ENCODE assay signal across 19 mouse cellular contexts in genomic region chr3:154509394-154509793, GRCm38 (mm10).
A peak's percentile ranks its signal among the peaks of the same experiment; 100 is the strongest.
DNase-seq lines count a peak whose midpoint lies in the region; ATAC-seq and TF ChIP-seq lines count a peak whose summit lies in the region.
"Had no signal": no experiment of that assay in that cellular context is flagged by ENCODE, and none has a peak within 500 bp of the region (broad histone marks: within the 10 kb centered on the region; RNA-seq: fewer than 3 reads in every experiment).

No protein-coding gene starts in this region.

- no peak for ATAC-seq in intestine, embryonic 14.5 days (replicated peaks; ENCODE audit: low FRiP score, low TSS enrichment, low read depth)
- ATAC-seq in intestine, embryonic 16.5 days = no peak
- peak; percentile 60 to 80; a peak in 3 of 4 replicates for ATAC-seq in hematopoietic stem cell, adult 5-6 weeks (replicated peaks in 1 of 2; ENCODE audit: insufficient read depth in 1 of 2, low FRiP score in 2 of 2, low TSS enrichment in 1 of 2, low read depth in 1 of 2, poor library complexity in 2 of 2, severe bottlenecking in 2 of 2)
- ATAC-seq: forebrain, embryonic 15.5 days; hindbrain, postnatal 0 days had no signal

- no peak for TF ChIP-seq CTCF in thymus, adult 2 months (IDR thresholded peaks at IDR 0.05; ENCODE audit: borderline replicate concordance, control insufficient read depth, extremely low read depth, insufficient read depth, low read length, poor library complexity)
- TF ChIP-seq CTCF in layer of hippocampus, adult 2 months (conservative IDR thresholded peaks at IDR 0.05) = no peak

- H3K4me1 ChIP-seq in intestine, embryonic 14.5 days (replicated peaks; ENCODE audit: control insufficient read depth, insufficient read depth, low read length) = no peaks in the 10 kb centered on the region
- H3K4me1 ChIP-seq in intestine, embryonic 16.5 days (ENCODE audit: control insufficient read depth, insufficient read depth, low read length) = no peaks in the 10 kb centered on the region
- 0 out of 2 replicates have a peak, but pooled peaks cover 2% of the 10 kb centered on the region for H3K4me1 ChIP-seq in thymus, adult 2 months (replicated peaks; ENCODE audit: control insufficient read depth, insufficient read depth, low read length)
- H3K4me1 ChIP-seq: embryonic facial prominence, embryonic 15.5 days; forebrain, embryonic 15.5 days; hindbrain, embryonic 13.5 days had no signal

- intact Hi-C loops in gastrocnemius, postnatal 36 days (cut with DNase I) = no loop called here

- H3K27me3 ChIP-seq in intestine, embryonic 14.5 days (replicated peaks; ENCODE audit: control insufficient read depth, insufficient read depth, low read length) = no peaks in the 10 kb centered on the region; the same call in 1 of the 2 replicates
- H3K27me3 ChIP-seq in intestine, embryonic 16.5 days (replicated peaks; ENCODE audit: control insufficient read depth, insufficient read depth, low read length) = no peaks in the 10 kb centered on the region
- no peaks in the 10 kb centered on the region for H3K27me3 ChIP-seq in thymus, adult 2 months (ENCODE audit: control insufficient read depth, insufficient read depth, low read length)
- H3K27me3 ChIP-seq: embryonic facial prominence, embryonic 15.5 days; forebrain, embryonic 15.5 days; heart, embryonic 13.5 days; hindbrain, embryonic 13.5 days had no signal

- no peak overlapping the region for H3K4me2 ChIP-seq in intestine, embryonic 14.5 days (ENCODE audit: low read length)
- H3K4me2 ChIP-seq in intestine, embryonic 16.5 days (ENCODE audit: low read depth, low read length) = no peak overlapping the region
- H3K4me2 ChIP-seq: embryonic facial prominence, embryonic 15.5 days; forebrain, embryonic 15.5 days; heart, embryonic 13.5 days; hindbrain, embryonic 13.5 days had no signal

- no peaks in the 10 kb centered on the region for H3K36me3 ChIP-seq in intestine, embryonic 14.5 days (ENCODE audit: control insufficient read depth, insufficient read depth, low read length)
- H3K36me3 ChIP-seq in intestine, embryonic 16.5 days (ENCODE audit: control insufficient read depth, insufficient read depth, low read length) = no peaks in the 10 kb centered on the region
- no peaks in the 10 kb centered on the region for H3K36me3 ChIP-seq in thymus, adult 2 months (ENCODE audit: control insufficient read depth, insufficient read depth, low read length)
- H3K36me3 ChIP-seq: embryonic facial prominence, embryonic 15.5 days; forebrain, embryonic 15.5 days; heart, embryonic 13.5 days; hindbrain, embryonic 13.5 days had no signal

- TF ChIP-seq POLR2A in thymus, adult 2 months (IDR thresholded peaks at IDR 0.05; ENCODE audit: control insufficient read depth, extremely low read depth, insufficient read depth, low read length, poor library complexity) = no peak

- H3K4me3 ChIP-seq in intestine, embryonic 14.5 days (ENCODE audit: low read depth, low read length) = no peak overlapping the region
- H3K4me3 ChIP-seq in intestine, embryonic 16.5 days (ENCODE audit: low read length) = no peak overlapping the region
- H3K4me3 ChIP-seq in thymus, adult 2 months (ENCODE audit: control insufficient read depth, insufficient read depth, low read length) = no peak overlapping the region
- no peak overlapping the region for H3K4me3 ChIP-seq in layer of hippocampus, adult 2 months
- H3K4me3 ChIP-seq: embryonic facial prominence, embryonic 15.5 days; erythroblast, embryonic 14.5 days; forebrain, embryonic 15.5 days; heart, embryonic 13.5 days; hindbrain, embryonic 13.5 days had no signal

- no peaks in the 10 kb centered on the region for H3K9me3 ChIP-seq in intestine, embryonic 14.5 days (ENCODE audit: control insufficient read depth, low read length)
- no peaks in the 10 kb centered on the region for H3K9me3 ChIP-seq in intestine, embryonic 16.5 days (ENCODE audit: control insufficient read depth, low read length)
- H3K9me3 ChIP-seq: embryonic facial prominence, embryonic 15.5 days; forebrain, embryonic 15.5 days; heart, embryonic 13.5 days; hindbrain, embryonic 13.5 days had no signal

- WGBS in intestine, embryonic 14.5 days = 72% methylated on average over 6 of the region's 6 CpGs
- 68% methylated on average over 6 of the region's 6 CpGs for WGBS in intestine, embryonic 16.5 days
- 14% methylated on average over 6 of the region's 6 CpGs for WGBS in thymus, adult 2 months

- DNase-seq in intestine, embryonic 14.5 days (ENCODE audit: low spot score) = peak; percentile 44
- DNase-seq in thymus, postnatal 14 days = peak; percentile 21
- DNase-seq in thymus, adult 2 months = no peak
- DNase-seq in naive thymus-derived CD4-positive, alpha-beta T cell, adult 2 months (ENCODE audit: low read depth) = peak; percentile 9
- no peak for DNase-seq in gastrocnemius, postnatal 36 days
- DNase-seq in layer of hippocampus, adult 2 months (ENCODE audit: low spot score in 2 of 2) = no peak
- DNase-seq: adrenal gland, postnatal 14 days; cerebellum, adult 2 months; cerebellum, postnatal 10 days; embryo, embryonic 11 days; heart, postnatal 4 days had no signal

- H3K9ac ChIP-seq in intestine, embryonic 14.5 days (ENCODE audit: low read length) = no peak overlapping the region
- H3K9ac ChIP-seq in intestine, embryonic 16.5 days (ENCODE audit: low read depth, low read length) = no peak overlapping the region
- H3K9ac ChIP-seq: embryonic facial prominence, embryonic 15.5 days; forebrain, embryonic 15.5 days; heart, embryonic 13.5 days; hindbrain, embryonic 13.5 days had no signal

- no peak overlapping the region for H3K27ac ChIP-seq in intestine, embryonic 14.5 days (ENCODE audit: low read depth)
- H3K27ac ChIP-seq in intestine, embryonic 16.5 days (ENCODE audit: low read length) = no peak overlapping the region
- H3K27ac ChIP-seq in thymus, adult 2 months (ENCODE audit: control insufficient read depth, insufficient read depth, low read length) = no peak overlapping the region
- no peak overlapping the region for H3K27ac ChIP-seq in layer of hippocampus, adult 2 months
- H3K27ac ChIP-seq: embryonic facial prominence, embryonic 15.5 days; forebrain, embryonic 15.5 days; heart, embryonic 13.5 days; hindbrain, embryonic 13.5 days; hindbrain, postnatal 0 days had no signal

Comparison
In these comparisons a context has a peak if more than half of its experiments do, and no peak if none do; other contexts are left out.
1. DNase-seq: peak in intestine, embryonic 14.5 days (single experiment), thymus, postnatal 14 days (single experiment) and naive thymus-derived CD4-positive, alpha-beta T cell, adult 2 months (single experiment); none in thymus, adult 2 months (single experiment), gastrocnemius, postnatal 36 days (0 of 2) and layer of hippocampus, adult 2 months (0 of 2).
2. ATAC-seq: peak in hematopoietic stem cell, adult 5-6 weeks (2 of 2); none in intestine, embryonic 14.5 days (single experiment) and intestine, embryonic 16.5 days (single experiment).